Mouse (Mus musculus): Measurements from ENCODE around the gene Gemin5. TPM values are rescaled to one million over a fixed set of nuclear protein-coding genes. Genes with fewer than 3 reads are reported as not detected.
"Not testable (repeated sequence)": the region's sequence is repeated elsewhere in the genome, so short reads cannot be mapped to it uniquely, and the experiment has no call there.

Gemin5 gene
- polyA plus RNA-seq, 2 experiments, result 14.8 to 16.8 TPM

- no peaks in the 10 kb centered on the region for H3K4me1 ChIP-seq (ENCODE audit: control insufficient read depth, insufficient read depth, low read length)
- TF ChIP-seq POLR2A (IDR thresholded peaks at IDR 0.05; ENCODE audit: borderline replicate concordance, extremely low read depth, insufficient read depth, insufficient read length), result no peak
- H3K27me3 ChIP-seq (ENCODE audit: control insufficient read depth, insufficient read depth, low read length), result no peaks in the 10 kb centered on the region
- no peak overlapping the region for H3K4me3 ChIP-seq (replicated peaks; ENCODE audit: low read length)
- ATAC-seq (ENCODE audit: low FRiP score, low read depth) (no peak), DNase-seq (ENCODE audit: low spot score) (no peak)
- no peak overlapping the region for H3K9ac ChIP-seq (ENCODE audit: low read depth, low read length, severe bottlenecking)
- WGBS, result 95% methylated on average over 6 of the region's 6 CpGs
- no peaks in the 10 kb centered on the region for H3K36me3 ChIP-seq (ENCODE audit: control insufficient read depth, insufficient read depth, low read length)
- H3K9me3 ChIP-seq (ENCODE audit: control insufficient read depth, low read length), result no peaks in the 10 kb centered on the region
- no peak overlapping the region for H3K27ac ChIP-seq (replicated peaks; ENCODE audit: low read depth, low read length)
- H3K4me2 ChIP-seq (replicated peaks; ENCODE audit: low read depth, low read length, severe bottlenecking), result no peak overlapping the region
Observed at GRCm38 (mm10) chr11:58189675-58190074, 21.3 kb upstream of the Gemin5 start.

GRCm38 (mm10) chr11:58183579-58183978 is 15.2 kb upstream of the Gemin5 start:
- DNase-seq (ENCODE audit: low spot score) (no peak), ATAC-seq (ENCODE audit: low FRiP score, low read depth) (no peak)
- peaks cover 8% of the 10 kb centered on the region; the same call in 1 of the 2 replicates for H3K36me3 ChIP-seq (ENCODE audit: control insufficient read depth, insufficient read depth, low read length)
- no peaks in the 10 kb centered on the region for H3K4me1 ChIP-seq (ENCODE audit: control insufficient read depth, insufficient read depth, low read length)
- WGBS, result 88% methylated on average over 3 of the region's 3 CpGs
- no peak overlapping the region for H3K9ac ChIP-seq (ENCODE audit: low read depth, low read length, severe bottlenecking)
- no peak overlapping the region for H3K27ac ChIP-seq (replicated peaks; ENCODE audit: low read depth, low read length)
- H3K9me3 ChIP-seq (ENCODE audit: control insufficient read depth, low read length), result no peaks in the 10 kb centered on the region
- no peak for TF ChIP-seq POLR2A (IDR thresholded peaks at IDR 0.05; ENCODE audit: borderline replicate concordance, extremely low read depth, insufficient read depth, insufficient read length)
- H3K4me3 ChIP-seq (replicated peaks; ENCODE audit: low read length), result no peak overlapping the region
- no peak overlapping the region for H3K4me2 ChIP-seq (replicated peaks; ENCODE audit: low read depth, low read length, severe bottlenecking)
- no peaks in the 10 kb centered on the region for H3K27me3 ChIP-seq (ENCODE audit: control insufficient read depth, insufficient read depth, low read length)

DNA sequence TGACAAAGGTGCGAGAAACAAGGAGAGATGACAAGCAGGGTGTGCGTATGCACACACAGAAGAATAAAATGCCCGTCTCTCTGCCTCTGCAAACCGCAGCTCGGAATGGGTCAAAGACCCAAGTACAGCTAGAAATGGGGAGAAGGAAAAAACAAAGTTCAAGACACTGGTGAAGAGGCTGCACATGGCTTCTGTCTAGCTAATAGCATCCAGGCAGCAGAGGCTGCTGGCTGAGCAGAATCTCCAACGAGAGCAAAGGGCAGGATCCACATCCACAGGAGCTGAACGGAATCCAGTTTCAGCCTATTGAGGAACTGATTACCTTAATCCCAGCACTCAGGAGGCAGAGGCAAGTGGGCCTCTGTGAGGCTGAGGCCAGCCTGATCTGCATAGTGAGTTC is 12.4 kb upstream of the Gemin5 start:
- H3K4me3 ChIP-seq (replicated peaks; ENCODE audit: low read length), result no peak overlapping the region
- H3K27me3 ChIP-seq (ENCODE audit: control insufficient read depth, insufficient read depth, low read length), result no peaks in the 10 kb centered on the region
- H3K9ac ChIP-seq (ENCODE audit: low read depth, low read length, severe bottlenecking), result no peak overlapping the region
- H3K4me2 ChIP-seq (replicated peaks; ENCODE audit: low read depth, low read length, severe bottlenecking), result no peak overlapping the region
- H3K36me3 ChIP-seq (ENCODE audit: control insufficient read depth, insufficient read depth, low read length), result peaks cover 36% of the 10 kb centered on the region
- DNase-seq (ENCODE audit: low spot score) (no peak), ATAC-seq (ENCODE audit: low FRiP score, low read depth) (no peak)
- no peak overlapping the region for H3K27ac ChIP-seq (replicated peaks; ENCODE audit: low read depth, low read length)
- no peak for TF ChIP-seq POLR2A (IDR thresholded peaks at IDR 0.05; ENCODE audit: borderline replicate concordance, extremely low read depth, insufficient read depth, insufficient read length)
- no peaks in the 10 kb centered on the region for H3K4me1 ChIP-seq (ENCODE audit: control insufficient read depth, insufficient read depth, low read length)
- H3K9me3 ChIP-seq (ENCODE audit: control insufficient read depth, low read length), result no peaks in the 10 kb centered on the region
- 86% methylated on average over 7 of the region's 7 CpGs for WGBS

GRCm38 (mm10) chr11:58179986-58180385 is 11.6 kb upstream of the Gemin5 start:
- not testable (repeated sequence) for H3K27me3 ChIP-seq (ENCODE audit: control insufficient read depth, insufficient read depth, low read length); H3K4me3 ChIP-seq (replicated peaks; ENCODE audit: low read length); ATAC-seq (ENCODE audit: low FRiP score, low read depth); DNase-seq (ENCODE audit: low spot score); H3K4me2 ChIP-seq (replicated peaks; ENCODE audit: low read depth, low read length, severe bottlenecking); H3K4me1 ChIP-seq (ENCODE audit: control insufficient read depth, insufficient read depth, low read length); H3K9me3 ChIP-seq (ENCODE audit: control insufficient read depth, low read length); H3K9ac ChIP-seq (ENCODE audit: low read depth, low read length, severe bottlenecking); H3K27ac ChIP-seq (replicated peaks; ENCODE audit: low read depth, low read length)
- H3K36me3 ChIP-seq (ENCODE audit: control insufficient read depth, insufficient read depth, low read length), result peaks cover 44% of the 10 kb centered on the region
- 94% methylated on average over 6 of the region's 6 CpGs for WGBS

DNA sequence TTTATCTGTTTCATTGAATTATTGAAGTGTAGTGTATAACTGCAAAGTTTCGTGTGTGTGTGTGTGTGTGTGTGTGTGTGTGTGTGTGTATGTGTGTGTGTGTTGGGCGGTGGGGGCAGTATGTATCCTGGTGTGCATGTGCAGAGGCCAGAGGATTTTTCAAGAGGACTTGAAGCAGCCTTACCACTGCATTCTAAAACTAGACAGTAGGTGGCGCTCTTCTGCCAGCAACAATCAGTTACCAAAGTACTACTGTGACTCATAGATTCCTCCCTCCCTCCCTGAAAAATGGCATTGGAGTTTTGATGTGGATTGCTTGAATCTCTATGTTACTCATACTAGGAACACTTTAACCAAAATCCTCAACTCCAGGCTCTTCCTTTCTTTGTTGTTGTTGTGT is 11.2 kb upstream of the Gemin5 start:
- peaks cover 48% of the 10 kb centered on the region for H3K36me3 ChIP-seq (ENCODE audit: control insufficient read depth, insufficient read depth, low read length)

More for the DNA sequence above, 11.2 kb upstream of the Gemin5 start:
- no peak overlapping the region for H3K27ac ChIP-seq (replicated peaks; ENCODE audit: low read depth, low read length)
- no peaks in the 10 kb centered on the region for H3K27me3 ChIP-seq (ENCODE audit: control insufficient read depth, insufficient read depth, low read length)
- H3K9me3 ChIP-seq (ENCODE audit: control insufficient read depth, low read length), result no peaks in the 10 kb centered on the region
- no peak overlapping the region for H3K4me2 ChIP-seq (replicated peaks; ENCODE audit: low read depth, low read length, severe bottlenecking)
- ATAC-seq (ENCODE audit: low FRiP score, low read depth) (peak; percentile 42; the same call in 1 of the 2 replicates), DNase-seq (ENCODE audit: low spot score) (peak; percentile 90)
- no peaks in the 10 kb centered on the region for H3K4me1 ChIP-seq (ENCODE audit: control insufficient read depth, insufficient read depth, low read length)
- H3K9ac ChIP-seq (ENCODE audit: low read depth, low read length, severe bottlenecking), result no peak overlapping the region
- WGBS, result 10% methylated on average over 3 of the region's 3 CpGs
- no peak for TF ChIP-seq POLR2A (IDR thresholded peaks at IDR 0.05; ENCODE audit: borderline replicate concordance, extremely low read depth, insufficient read depth, insufficient read length)
- H3K4me3 ChIP-seq (replicated peaks; ENCODE audit: low read length), result no peak overlapping the region

All from limb, embryonic 14.5 days (tissue).